Mouse (Mus musculus) heart, postnatal 0 days (tissue): ENCODE data around the gene Zswim5. TPM values are rescaled to one million over a fixed set of nuclear protein-coding genes. Genes with fewer than 3 reads are reported as not detected.

ENCODE experiments used
- ATAC-seq: fragments of 200-750 bp; cut with Nextera tagmentation; 2 replicates; pipeline ENCODE4 v1.8.0; 2017; ENCODE audit warnings: low read depth, moderate number of reproducible peaks, moderate library complexity; ENCODE audit not compliant: insufficient read depth
- DNase-seq: peaks from one replicate; pipeline ENCODE4 v3.0.0-alpha.2; 2016; ENCODE audit warnings: low spot score
- H3K27ac ChIP-seq: fragments of 300-500 bp; sonication (generic); 2 replicates; pipeline ENCODE4 v1.5.1; 2014; ENCODE audit warnings: low read depth, mild to moderate bottlenecking
- H3K27me3 ChIP-seq: fragments of 300-500 bp; sonication (generic); 2 replicates; pipeline ENCODE4 v1.6.1; 2014; ENCODE audit warnings: low read length, mixed read lengths; ENCODE audit not compliant: control insufficient read depth, insufficient read depth
- H3K36me3 ChIP-seq: fragments of 300-500 bp; sonication (generic); replicated peaks from 2 replicates; pipeline ENCODE4 v1.6.1; 2014; ENCODE audit warnings: low read length, mixed read lengths; ENCODE audit not compliant: control insufficient read depth, insufficient read depth
- H3K4me1 ChIP-seq: fragments of 300-500 bp; sonication (generic); 2 replicates; pipeline ENCODE4 v1.6.1; 2014; ENCODE audit warnings: antibody characterized with exemption; ENCODE audit not compliant: control insufficient read depth, insufficient read depth
- H3K4me2 ChIP-seq: fragments of 300-500 bp; sonication (generic); 2 replicates; pipeline ENCODE4 v1.6.1; 2014; ENCODE audit warnings: low read depth, mild to moderate bottlenecking, low read length, moderate library complexity
- H3K4me3 ChIP-seq: fragments of 300-500 bp; sonication (generic); 2 replicates; pipeline ENCODE4 v1.5.1; 2014; ENCODE audit warnings: low read depth, low read length
- H3K9ac ChIP-seq: fragments of 300-500 bp; sonication (generic); replicated peaks from 2 replicates; pipeline ENCODE4 v1.6.1; 2014; ENCODE audit warnings: low read depth, low read length, mixed read lengths
- H3K9me3 ChIP-seq: fragments of 300-500 bp; sonication (generic); replicated peaks from 2 replicates; pipeline ENCODE4 v1.6.1; 2016; ENCODE audit warnings: low read length; ENCODE audit not compliant: control insufficient read depth
- CTCF ChIP-seq: IDR thresholded peaks from 2 replicates; pipeline ENCODE4 v1.5.1; 2016; ENCODE audit warnings: antibody characterized with exemption, control low read depth, low read depth
- EP300 ChIP-seq: IDR thresholded peaks from 2 replicates; pipeline ENCODE4 v1.6.1; 2016; ENCODE audit warnings: antibody characterized with exemption, low read depth
- WGBS: fragments of 180-500 bp; shearing (Covaris S2); extraction: QIAGEN DNeasy Blood & Tissue Kit; methylation state at CpG from one replicate; pipeline ENCODE4 v1.1.7; 2014; 5-methylcytosine and 5-hydroxymethylcytosine counted together
- polyA plus RNA-seq: library from polyadenylated mRNA; unstranded; fragments of >200 nt; fragmentation: Nextera tagmentation; extraction: Ambion mirVana; gene quantifications from 2 replicates; pipeline ENCODE4 v1.2.1, GENCODE M21; 2015
- total RNA-seq: library from RNA; depleted of rRNA; stranded (reverse); fragments of >200 nt; gene quantifications from 2 replicates; pipeline ENCODE4 v1.2.3, GENCODE M21; 2014; ENCODE audit warnings: low replicate concordance

Gene Zswim5
- total and polyA plus RNA-seq, 2 experiments from 2014 or later: 0.34 to 1.5 TPM

- DNase-seq (no peak), ATAC-seq (no peak)
- Histone ChIP-seq H3K4me1 (no peaks in the 10 kb centered on the region), H3K36me3 (no peaks in the 10 kb centered on the region), H3K4me2 (no peak overlapping the region), H3K9ac (no peak overlapping the region), H3K9me3 (no peaks in the 10 kb centered on the region), H3K27ac (no peak overlapping the region), H3K4me3 (no peak overlapping the region), H3K27me3 (no peaks in the 10 kb centered on the region)
- TF ChIP-seq CTCF: no peak
- TF ChIP-seq EP300: no peak
- 57% methylated on average over 4 of the region's 4 CpGs for WGBS
These were observed 51.0 kb downstream of the Zswim5 start for GRCm38 (mm10) chr4:116928006-116928651.

- no peak for ATAC-seq
- Histone ChIP-seq H3K27me3 (no peaks in the 10 kb centered on the region), H3K36me3 (no peaks in the 10 kb centered on the region), H3K4me1 (no peaks in the 10 kb centered on the region), H3K4me2 (no peak overlapping the region), H3K9ac (no peak overlapping the region), H3K4me3 (no peak overlapping the region), H3K9me3 (no peaks in the 10 kb centered on the region), H3K27ac (no peak overlapping the region)
- 79% methylated on average over 4 of the region's 4 CpGs for WGBS
- DNase-seq: no peak
- no peak for TF ChIP-seq CTCF
- no peak for TF ChIP-seq EP300
These were observed 62.4 kb downstream of the Zswim5 start for GRCm38 (mm10) chr4:116939585-116939984.

GRCm38 (mm10) chr4:116942695-116943094 is 65.5 kb downstream of the Zswim5 start:
- Histone ChIP-seq H3K4me1 (no peaks in the 10 kb centered on the region), H3K36me3 (no peaks in the 10 kb centered on the region), H3K9ac (no peak overlapping the region), H3K4me3 (no peak overlapping the region), H3K27ac (no peak overlapping the region), H3K9me3 (no peaks in the 10 kb centered on the region), H3K4me2 (no peak overlapping the region), H3K27me3 (no peaks in the 10 kb centered on the region)
- 73% methylated on average over 2 of the region's 2 CpGs for WGBS
- DNase-seq (no peak), ATAC-seq (no peak)
- no peak for TF ChIP-seq EP300
- TF ChIP-seq CTCF: no peak

- H3K9ac ChIP-seq: no peak overlapping the region
- no peak overlapping the region for H3K27ac ChIP-seq
- H3K4me3 ChIP-seq: no peak overlapping the region
- 68% methylated on average over 5 of the region's 5 CpGs for WGBS
- no peaks in the 10 kb centered on the region for H3K4me1 ChIP-seq
- no peaks in the 10 kb centered on the region for H3K27me3 ChIP-seq
- ATAC-seq: no peak
- DNase-seq: no peak
- no peak for TF ChIP-seq EP300
- no peak for TF ChIP-seq CTCF
- H3K36me3 ChIP-seq: no peaks in the 10 kb centered on the region
- H3K4me2 ChIP-seq: no peak overlapping the region
- H3K9me3 ChIP-seq: no peaks in the 10 kb centered on the region
These were observed 66.9 kb downstream of the Zswim5 start for GRCm38 (mm10) chr4:116944055-116944454.

GRCm38 (mm10) chr4:116951642-116952041 is 74.5 kb downstream of the Zswim5 start:
- TF ChIP-seq EP300: no peak
- TF ChIP-seq CTCF: peak; percentile 33
- Histone ChIP-seq H3K9me3 (no peaks in the 10 kb centered on the region), H3K27ac (no peak overlapping the region), H3K36me3 (no peaks in the 10 kb centered on the region), H3K4me2 (no peak overlapping the region), H3K4me1 (no peaks in the 10 kb centered on the region), H3K4me3 (no peak overlapping the region), H3K27me3 (no peaks in the 10 kb centered on the region), H3K9ac (no peak overlapping the region)
- no peak for DNase-seq
- ATAC-seq: no peak
- WGBS: 22% methylated on average over 1 of the region's 1 CpGs

DNA sequence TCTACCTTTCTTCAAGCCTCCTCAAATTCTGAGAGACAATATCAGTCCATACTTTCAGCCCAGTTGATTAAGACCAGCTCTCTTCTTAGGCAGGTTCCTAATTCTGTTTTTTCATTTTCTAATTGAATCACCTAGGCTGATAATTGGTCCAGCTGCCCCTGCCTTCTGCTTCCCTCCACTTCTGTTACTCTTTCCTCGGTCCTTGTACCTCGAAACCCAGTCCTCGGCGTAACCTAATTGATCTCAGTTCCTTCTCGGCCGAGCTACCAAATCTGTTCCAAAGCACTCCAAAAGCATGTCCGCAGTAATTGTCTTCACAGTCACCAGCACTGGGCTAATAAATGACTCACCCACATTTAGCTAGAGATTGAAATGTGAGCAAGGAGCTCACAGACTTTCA is 77.8 kb downstream of the Zswim5 start:
- no peaks in the 10 kb centered on the region for H3K4me1 ChIP-seq
- no peak overlapping the region for H3K9ac ChIP-seq
- WGBS: 89% methylated on average over 7 of the region's 7 CpGs
- H3K9me3 ChIP-seq: no peaks in the 10 kb centered on the region
- H3K36me3 ChIP-seq: no peaks in the 10 kb centered on the region
- H3K4me2 ChIP-seq: no peak overlapping the region
- ATAC-seq (no peak), DNase-seq (no peak)
- H3K27me3 ChIP-seq: no peaks in the 10 kb centered on the region
- H3K27ac ChIP-seq: no peak overlapping the region
- no peak overlapping the region for H3K4me3 ChIP-seq
- TF ChIP-seq CTCF (no peak), EP300 (no peak)
